Mouse (Mus musculus): ENCODE results near the gene Apopt1.

Apopt1 gene

DNA sequence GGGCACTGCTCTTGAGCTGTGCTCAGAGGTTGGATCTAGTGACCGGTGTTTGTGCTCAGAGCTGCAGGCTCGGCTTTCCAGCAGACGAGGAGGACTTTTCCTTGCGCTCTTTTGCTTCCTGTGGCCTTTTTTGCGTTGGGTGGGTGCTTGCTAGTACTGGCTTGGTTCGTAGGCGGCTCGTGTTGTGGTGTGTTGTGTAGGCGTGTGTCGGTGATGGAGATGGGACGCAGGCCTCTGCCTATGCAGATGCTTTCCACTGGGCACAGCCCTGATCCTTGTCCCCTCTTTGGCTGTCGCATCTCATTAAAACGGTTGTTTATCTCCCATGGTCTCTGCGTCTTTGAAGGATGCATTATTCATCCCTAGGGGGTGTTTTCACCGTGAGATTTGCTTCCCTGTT lies 61.8 kb downstream of the Apopt1 start:
- DNase-seq (ENCODE audit: low spot score): no peak

DNA sequence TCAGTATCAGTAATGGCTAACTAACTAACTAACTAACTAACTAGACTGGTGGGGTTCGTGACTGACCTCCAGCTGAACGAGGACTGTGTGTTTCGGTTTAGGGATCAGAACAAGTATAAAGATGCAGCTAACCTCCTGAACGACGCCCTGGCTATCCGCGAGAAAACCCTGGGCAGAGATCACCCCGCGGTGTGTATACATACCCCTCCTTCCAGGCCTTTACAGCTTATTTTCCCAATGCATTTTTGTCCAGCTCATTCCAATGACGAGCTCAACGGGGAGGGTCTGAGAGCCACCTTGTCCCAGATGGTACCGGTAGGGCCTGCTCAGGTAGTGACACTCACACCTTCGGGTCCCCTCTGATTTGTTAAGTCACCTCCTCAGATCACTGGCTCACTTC lies 64.9 kb downstream of the Apopt1 start:
- DNase-seq (ENCODE audit: low spot score): no peak

DNA sequence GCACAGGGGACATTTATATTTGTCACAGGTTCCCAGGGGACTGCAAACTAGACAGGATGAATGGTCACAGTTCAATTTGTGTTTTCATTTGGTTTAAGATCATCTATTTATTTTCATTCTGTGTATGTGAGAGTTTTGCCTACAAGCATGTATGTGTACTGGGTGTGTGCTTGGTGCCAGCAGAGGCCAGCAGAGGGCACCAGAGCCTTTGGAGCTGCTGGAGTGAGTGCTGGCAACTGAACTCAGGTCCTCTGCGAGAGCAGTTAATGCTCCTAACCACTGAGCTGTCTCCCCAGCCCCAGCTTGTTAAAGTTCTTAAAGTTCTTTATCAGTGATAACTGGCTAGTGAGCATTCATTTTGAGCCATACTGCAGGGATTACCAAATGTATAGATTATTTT lies 66.5 kb downstream of the Apopt1 start:
- no peak for DNase-seq (ENCODE audit: low spot score)

DNA sequence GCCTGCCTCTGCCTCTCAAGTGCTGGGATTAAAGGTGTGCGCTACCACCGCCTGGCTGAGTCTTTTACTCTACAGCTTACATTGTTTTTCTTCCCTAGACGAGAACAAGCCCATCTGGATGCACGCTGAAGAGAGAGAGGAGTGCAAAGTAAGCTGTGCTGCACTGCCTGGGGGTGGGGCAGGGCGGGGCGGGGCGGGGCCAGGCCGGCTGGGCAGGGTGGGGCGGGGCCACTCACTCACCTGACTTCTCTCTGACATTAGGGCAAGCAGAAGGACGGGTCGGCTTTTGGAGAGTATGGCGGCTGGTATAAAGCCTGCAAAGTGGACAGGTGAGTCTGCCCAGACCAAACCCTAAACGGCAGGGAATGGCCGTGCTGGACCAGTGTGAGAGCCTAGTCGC lies 72.1 kb downstream of the Apopt1 start:
- DNase-seq (ENCODE audit: low spot score): no peak

DNA sequence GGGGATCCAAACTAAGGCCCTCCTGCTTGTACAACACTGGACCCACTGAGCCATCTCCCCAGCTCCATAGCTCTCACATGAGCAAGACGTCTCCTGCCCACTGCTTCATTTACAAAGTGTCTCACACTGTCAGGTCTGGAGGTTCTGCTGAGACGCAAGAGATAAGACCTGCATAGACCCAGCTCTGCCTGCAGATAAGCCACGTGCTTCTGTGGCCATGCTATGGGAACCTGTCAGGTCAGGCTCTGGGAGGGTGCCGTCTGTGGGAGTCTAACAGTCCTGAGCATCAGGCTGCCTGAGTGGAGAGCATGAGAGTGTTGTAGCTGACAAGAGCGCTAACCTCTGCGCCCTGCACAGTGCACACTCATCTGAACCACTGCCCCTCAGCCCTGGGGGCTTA lies 74.0 kb downstream of the Apopt1 start:
- DNase-seq (ENCODE audit: low spot score): no peak

DNA sequence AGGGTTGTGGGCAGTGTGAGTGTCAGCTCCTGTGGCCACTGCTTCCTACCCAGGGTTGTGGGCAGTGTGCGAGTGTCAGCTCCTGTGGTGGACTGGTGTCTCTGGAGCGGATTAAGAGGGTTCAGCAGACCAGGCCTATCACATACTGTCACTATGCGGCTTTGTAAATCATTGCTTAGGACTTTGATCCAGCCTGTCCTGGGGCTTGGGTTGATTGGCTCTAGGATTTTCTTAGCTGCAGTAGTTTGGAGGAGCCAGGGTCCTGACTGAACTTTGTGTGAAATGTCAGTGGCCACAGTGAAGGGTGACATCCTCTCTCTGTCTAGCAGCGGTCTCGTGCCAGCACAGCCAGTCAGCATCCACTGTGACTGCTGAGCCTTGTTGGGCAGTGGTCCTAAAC lies 77.0 kb downstream of the Apopt1 start:
- no peak for DNase-seq (ENCODE audit: low spot score)

DNA sequence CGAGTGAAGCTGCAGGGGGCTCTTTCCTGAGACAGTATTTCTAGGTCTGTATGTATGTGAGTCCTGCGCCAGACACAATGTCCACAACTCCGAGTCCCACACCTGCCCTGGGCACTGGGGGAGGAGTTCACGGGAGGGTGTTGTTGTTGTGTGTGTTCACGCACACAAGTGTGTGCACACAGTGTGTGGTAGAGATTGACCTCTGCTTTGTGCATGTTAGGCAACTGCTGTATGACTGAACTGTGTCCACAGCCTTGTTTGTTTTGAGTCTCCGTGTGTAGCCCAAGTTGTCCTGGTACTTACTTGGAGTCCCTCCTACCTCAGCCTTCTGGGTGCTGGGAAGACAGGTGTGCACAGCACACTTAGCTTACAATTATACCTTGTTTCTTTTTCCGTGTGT lies 77.6 kb downstream of the Apopt1 start:
- DNase-seq (ENCODE audit: low spot score): no peak

DNA sequence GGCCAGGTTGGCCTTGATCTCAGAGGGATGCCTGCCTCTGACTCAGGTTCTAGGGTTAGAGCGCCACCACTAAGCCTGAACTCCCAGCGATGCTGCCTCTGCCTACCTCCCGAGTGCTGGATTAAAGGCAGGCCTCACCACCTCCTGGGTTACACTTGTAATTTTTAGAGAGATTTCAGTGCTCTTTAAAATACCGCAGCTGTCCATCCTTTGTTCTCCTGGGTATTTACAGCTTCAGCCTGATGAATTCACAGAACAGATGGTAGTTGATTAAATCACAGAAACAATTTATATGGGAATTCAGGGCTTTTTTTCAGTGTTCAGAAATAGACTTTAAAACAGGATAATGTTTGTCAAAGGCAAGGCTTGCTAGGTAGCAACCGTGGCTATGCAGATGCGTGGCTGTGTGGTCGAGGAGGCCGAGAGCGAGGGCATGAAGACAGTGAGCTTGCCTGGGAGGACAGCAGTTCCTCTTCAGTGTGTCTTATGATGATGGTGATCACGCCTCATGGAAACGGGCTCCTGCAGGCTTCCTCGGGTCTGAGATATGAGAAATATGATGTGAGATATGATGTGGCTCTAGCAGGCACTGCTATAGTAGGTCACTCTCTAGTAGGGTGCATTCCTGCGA lies 78.5 kb downstream of the Apopt1 start:
- DNase-seq (ENCODE audit: low spot score): no peak

DNA sequence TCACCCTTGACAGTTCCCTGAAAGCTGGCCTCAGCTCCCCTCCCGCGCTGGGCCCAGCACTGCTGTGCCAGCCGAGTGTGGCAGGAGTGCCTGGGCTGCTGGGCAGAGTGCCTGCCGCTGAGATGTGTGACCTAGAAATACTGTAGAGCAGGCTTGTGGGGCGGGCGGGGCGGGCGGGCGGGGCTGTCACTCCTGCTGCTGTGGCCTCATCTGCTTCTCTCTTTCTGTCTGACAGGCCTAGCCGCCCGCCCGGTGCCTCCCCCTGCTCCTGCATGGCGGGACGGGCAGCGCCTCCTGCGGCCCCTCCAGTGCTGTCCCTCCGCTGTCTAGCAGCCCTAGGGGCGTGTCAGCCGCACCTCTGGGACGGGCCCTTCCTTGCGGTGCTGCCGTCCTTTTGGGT lies 81.0 kb downstream of the Apopt1 start:
- no peak for DNase-seq (ENCODE audit: low spot score)

DNA sequence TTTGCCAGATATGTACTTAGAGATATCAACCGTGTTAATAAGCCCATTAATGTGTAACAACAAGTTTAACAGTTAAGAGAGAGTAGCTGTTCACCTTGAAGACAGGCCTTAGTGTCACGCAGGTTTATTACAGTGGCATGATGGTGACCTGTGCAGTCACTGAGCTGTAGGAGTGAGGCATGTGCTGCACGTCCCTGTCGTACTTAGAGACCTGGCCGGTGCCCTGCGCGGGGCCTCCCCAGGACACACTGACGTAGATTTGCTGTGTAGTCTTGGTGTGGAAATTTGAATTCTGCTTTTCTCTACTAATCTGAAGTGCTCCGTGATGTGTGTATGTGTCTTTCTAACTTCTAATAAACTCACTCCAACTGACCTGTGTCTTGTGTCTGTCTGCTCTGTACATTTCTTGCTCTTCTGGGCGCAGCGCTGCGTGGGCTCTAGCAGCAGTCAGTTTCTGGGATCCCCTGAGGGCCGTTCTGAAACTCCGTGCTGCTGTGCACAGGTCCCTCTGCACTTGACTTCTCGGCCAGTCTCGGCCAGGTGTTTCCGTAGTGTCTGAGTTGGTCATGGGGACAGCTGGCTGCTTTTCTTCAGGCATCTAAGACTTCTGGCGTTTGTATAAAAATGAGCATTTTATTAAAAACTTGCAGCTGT lies 81.6 kb downstream of the Apopt1 start:
- no peak for DNase-seq (ENCODE audit: low spot score)

DNA sequence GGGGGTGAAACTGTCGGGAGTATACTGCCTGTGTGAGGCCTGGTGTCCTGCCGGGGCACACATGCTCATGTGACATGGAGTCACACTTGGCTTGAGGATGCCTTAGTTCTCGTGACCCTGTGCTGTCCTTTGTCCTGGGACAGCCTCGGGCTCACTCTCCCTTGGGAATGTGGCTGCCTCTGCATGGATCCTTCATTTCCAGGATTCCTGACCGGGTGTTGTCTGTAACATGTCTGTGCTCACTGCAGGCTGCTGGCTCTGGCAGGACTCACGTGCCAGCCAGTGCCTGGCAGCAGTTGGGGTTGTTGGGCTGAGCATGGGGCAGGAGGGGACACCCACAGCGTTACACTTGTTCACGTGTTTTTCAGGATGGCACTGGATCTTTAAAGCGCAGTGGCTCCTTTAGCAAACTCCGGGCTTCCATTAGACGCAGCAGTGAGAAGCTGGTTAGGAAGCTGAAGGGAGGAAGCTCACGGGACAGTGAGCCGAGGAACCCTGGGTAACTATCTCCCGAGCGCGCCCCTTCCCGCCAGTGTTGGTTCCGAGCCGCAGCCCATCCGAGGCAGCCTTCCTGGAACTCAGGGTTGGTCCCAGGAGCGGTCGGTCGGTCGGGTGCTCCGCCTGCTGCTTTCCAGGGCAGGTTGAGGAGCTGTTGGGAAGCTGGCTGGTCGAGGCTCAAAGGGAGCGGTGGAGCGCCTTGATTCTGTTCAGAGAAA lies 82.3 kb downstream of the Apopt1 start:
- DNase-seq (ENCODE audit: low spot score): no peak

DNA sequence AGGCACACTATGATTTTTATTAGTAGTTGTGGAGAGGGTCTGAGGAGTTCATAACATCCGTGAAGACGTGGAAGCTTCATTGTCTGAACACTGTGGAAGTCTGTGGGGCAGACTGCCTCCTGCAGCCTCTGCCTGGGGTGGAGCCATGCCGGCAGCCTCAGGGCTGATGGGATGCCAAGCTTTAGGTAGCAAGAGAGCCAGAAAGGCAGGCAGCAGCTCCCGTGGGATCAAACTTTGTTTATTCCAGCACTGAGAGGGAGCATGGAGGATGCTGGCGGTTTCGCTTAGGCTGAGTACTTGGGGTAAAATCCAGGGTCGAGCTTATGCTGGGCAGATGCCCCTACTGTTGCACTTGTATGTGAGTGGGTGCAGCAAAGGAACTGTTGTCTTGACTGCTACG lies 84.2 kb downstream of the Apopt1 start:
- no peak for DNase-seq (ENCODE audit: low spot score)

DNA sequence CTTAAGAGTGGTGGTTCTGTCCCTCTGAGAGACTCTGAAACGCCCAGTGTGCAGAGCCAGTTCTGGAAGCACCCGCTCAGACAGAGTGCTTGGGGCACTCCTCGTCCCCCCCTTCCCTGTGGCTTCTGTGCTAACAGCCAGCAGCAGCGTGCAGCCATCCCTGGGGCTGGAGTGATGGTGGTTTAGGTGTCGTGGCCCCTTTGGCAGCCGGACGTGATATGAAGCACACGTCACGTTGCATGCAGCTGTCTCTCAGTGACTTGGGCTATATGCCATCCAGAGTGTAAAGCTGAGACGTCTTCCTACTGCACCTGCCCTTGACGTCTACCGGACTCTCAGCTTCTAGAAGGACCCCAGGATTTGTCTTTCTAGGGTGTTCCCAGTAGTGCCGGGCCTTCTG lies 85.4 kb downstream of the Apopt1 start:
- no peak for DNase-seq (ENCODE audit: low spot score)

DNA sequence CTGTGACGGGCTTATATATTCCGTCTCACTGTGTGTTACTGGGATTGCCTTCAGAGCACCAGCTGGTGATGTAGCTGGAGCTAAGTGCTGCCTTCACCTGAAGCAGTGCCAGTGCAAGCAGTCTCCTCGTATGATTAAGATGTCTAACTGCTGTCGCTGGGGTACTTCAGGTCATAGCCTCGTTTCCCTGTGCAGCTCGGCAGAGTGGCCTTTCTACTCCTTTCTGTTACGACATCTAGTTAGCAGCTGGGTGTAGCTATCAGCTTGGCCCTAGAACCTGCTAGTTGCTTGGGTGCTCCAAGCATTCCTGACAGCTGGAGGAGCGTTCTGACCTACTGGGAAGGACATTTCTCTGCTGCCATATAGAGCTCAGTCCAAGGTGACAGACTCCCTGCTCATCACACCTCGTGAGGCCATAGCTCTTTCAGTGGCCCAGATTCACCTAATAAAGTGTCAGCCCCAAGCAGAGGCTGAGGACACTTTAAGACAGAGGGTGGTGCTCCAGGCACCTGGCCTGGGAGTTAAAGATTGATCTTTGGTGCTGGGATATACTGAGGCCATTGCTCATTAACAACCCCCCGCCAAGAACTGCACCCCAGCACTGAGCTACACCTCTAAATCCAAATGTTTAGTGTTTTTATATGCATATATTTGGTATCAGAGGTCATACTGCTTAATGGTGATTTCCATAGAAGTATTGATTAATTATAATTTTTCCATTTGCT lies 87.6 kb downstream of the Apopt1 start:
- no peak for DNase-seq (ENCODE audit: low spot score)

DNA sequence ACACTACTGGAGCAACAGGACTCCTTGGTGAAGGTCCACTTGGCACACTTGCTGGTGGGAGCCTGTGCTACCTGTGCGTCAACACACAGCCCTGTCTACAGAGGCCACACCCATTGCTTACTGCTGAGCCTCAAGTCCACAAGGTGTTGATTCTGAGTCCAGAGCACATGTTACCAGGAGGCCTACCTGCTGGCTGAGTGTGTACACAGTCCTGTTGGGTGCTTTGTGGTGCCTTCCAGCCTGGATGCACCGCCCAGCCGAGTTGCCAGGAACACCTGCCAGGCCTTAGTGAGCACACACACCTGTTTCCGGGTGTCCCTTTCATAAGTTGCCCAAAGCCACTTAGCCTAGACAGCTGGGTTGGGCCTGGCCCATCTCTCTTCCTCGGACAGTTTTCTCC lies 90.5 kb downstream of the Apopt1 start:
- DNase-seq (ENCODE audit: low spot score): no peak
